Mouse (Mus musculus) lung, adult 2 months (tissue): ENCODE data around the gene Slc7a6.

Experiments
- CTCF ChIP-seq: fragments of 200-500 bp; IDR thresholded peaks from 2 replicates; pipeline ENCODE4 v1.5.1; 2011; ENCODE audit warnings: mild to moderate bottlenecking, low read length, control low read depth; ENCODE audit not compliant: insufficient read depth
- POLR2A ChIP-seq: fragments of 200-500 bp; IDR thresholded peaks from 2 replicates; pipeline ENCODE4 v1.6.1; 2011; ENCODE audit warnings: low read depth, mild to moderate bottlenecking, control low read depth, low read length, borderline replicate concordance; ENCODE audit errors: extremely low read depth

GRCm38 (mm10) chr8:106129997-106130396 lies 38.7 kb upstream of the Slc7a6 start:
- no peak for TF ChIP-seq CTCF
- TF ChIP-seq POLR2A, result no peak
